Mouse (Mus musculus) kidney, adult 2 months (tissue): Measurements from ENCODE around the gene Ppp1r1b. TPM values are rescaled to one million over a fixed set of nuclear protein-coding genes. Genes with fewer than 3 reads are reported as not detected.

Experiments
- DNase-seq: peaks from one replicate; pipeline ENCODE4 v3.0.0; 2021
- H3K27ac ChIP-seq: fragments of 200-500 bp; 2 replicates; pipeline ENCODE4 v1.5.1; 2012; ENCODE audit warnings: low read depth, low read length, control low read depth, inconsistent platforms; ENCODE audit not compliant: insufficient read depth
- H3K27me3 ChIP-seq: fragments of 200-500 bp; replicated peaks from 2 replicates; pipeline ENCODE4 v1.6.1; 2012; ENCODE audit warnings: mild to moderate bottlenecking, moderate library complexity, low read length, inconsistent platforms; ENCODE audit not compliant: control insufficient read depth, insufficient read depth
- H3K36me3 ChIP-seq: fragments of 200-500 bp; 2 replicates; pipeline ENCODE4 v1.6.1; 2012; ENCODE audit warnings: mild to moderate bottlenecking, moderate library complexity, low read length, inconsistent platforms; ENCODE audit not compliant: control insufficient read depth, insufficient read depth
- H3K4me1 ChIP-seq: fragments of 200-500 bp; 2 replicates; pipeline ENCODE4 v1.6.1; 2011; ENCODE audit warnings: low read length; ENCODE audit not compliant: control insufficient read depth, insufficient read depth
- H3K4me3 ChIP-seq: fragments of 200-500 bp; 2 replicates; pipeline ENCODE4 v1.5.1; 2011; ENCODE audit warnings: mild to moderate bottlenecking, low read depth, low read length, control low read depth; ENCODE audit not compliant: insufficient read depth
- CTCF ChIP-seq: fragments of 200-500 bp; conservative IDR thresholded peaks from 2 replicates; pipeline ENCODE4 v1.5.1; 2011; ENCODE audit warnings: low read depth, mild to moderate bottlenecking, control low read depth, low read length, moderate library complexity, mixed read lengths; ENCODE audit not compliant: insufficient read depth, insufficient read length
- POLR2A ChIP-seq: fragments of 200-500 bp; IDR thresholded peaks from one replicate; pipeline ENCODE4 v1.6.1; 2011; ENCODE audit warnings: low read depth, low read length, control low read depth
- WGBS: fragments of 180-500 bp; shearing (Covaris S2); methylation state at CpG from one replicate; pipeline ENCODE4 v1.1.7; 2018; 5-methylcytosine and 5-hydroxymethylcytosine counted together
- polyA plus RNA-seq: library from polyadenylated mRNA; depleted of rRNA; stranded (reverse); fragments of >200 nt; gene quantifications from 2 replicates; pipeline ENCODE4 v1.2.3, GENCODE M21; 2012; rRNA removed

The Ppp1r1b gene
- polyA plus RNA-seq, 1 experiment, result 94.6 TPM

- Histone ChIP-seq H3K27me3 (no peaks in the 10 kb centered on the region), H3K4me1 (peaks cover 11% of the 10 kb centered on the region; the same call in 1 of the 2 replicates), H3K36me3 (no peaks in the 10 kb centered on the region), H3K27ac (peak within 1 kb of the TSS; percentile 100), H3K4me3 (peak within 1 kb of the TSS; percentile 98)
- WGBS, result 1% methylated on average over 40 of the region's 40 CpGs
- peak; percentile 25 for TF ChIP-seq POLR2A
- TF ChIP-seq CTCF, result no peak
- peak; percentile 94 for DNase-seq
Measured at GRCm38 (mm10) chr11:98400161-98400726, 52.0 kb downstream of the Ppp1r1b start, which contains the start of gene Pgap3. Gene Pgap3 (minus strand): TSS chr11:98400490.

- 22% methylated on average over 3 of the region's 3 CpGs for WGBS
- 0 out of 2 replicates have a peak overlapping the region, but pooled peaks have one; percentile 18 for H3K4me3 ChIP-seq
- H3K27me3 ChIP-seq, result no peaks in the 10 kb centered on the region
- peak; percentile 90 for DNase-seq
- no peaks in the 10 kb centered on the region for H3K36me3 ChIP-seq
- H3K4me1 ChIP-seq, result peaks cover 11% of the 10 kb centered on the region; the same call in 1 of the 2 replicates
- TF ChIP-seq POLR2A, result peak; percentile 62
- no peak for TF ChIP-seq CTCF
- peak overlapping the region; percentile 100 for H3K27ac ChIP-seq
Measured at GRCm38 (mm10) chr11:98400816-98401215, 52.6 kb downstream of the Ppp1r1b start.

GRCm38 (mm10) chr11:98406621-98407020, 58.4 kb downstream of the Ppp1r1b start:
- H3K27me3 ChIP-seq, result no peaks in the 10 kb centered on the region
- 63% methylated on average over 6 of the region's 6 CpGs for WGBS
- TF ChIP-seq POLR2A, result no peak
- no peak for TF ChIP-seq CTCF

More at GRCm38 (mm10) chr11:98406621-98407020, 58.4 kb downstream of the Ppp1r1b start:
- Histone ChIP-seq H3K4me1 (peaks cover 10% of the 10 kb centered on the region; the same call in 1 of the 2 replicates), H3K27ac (no peak overlapping the region), H3K4me3 (no peak overlapping the region), H3K36me3 (no peaks in the 10 kb centered on the region)
- peak; percentile 45 for DNase-seq

Other genes with a start within 250 kb of the Ppp1r1b start
- gene Fbxl20, start 198.0 kb upstream of the Ppp1r1b start, polyA plus RNA-seq, result 15.3 and 17.4 TPM in 2 replicates
- 11.8 and 13.0 TPM in 2 replicates for gene Med1, start 155.1 kb upstream of the Ppp1r1b start, polyA plus RNA-seq
- gene Cdk12, start 145.3 kb upstream of the Ppp1r1b start, polyA plus RNA-seq, result 11.4 and 12.0 TPM in 2 replicates
- gene Neurod2, start 18.8 kb upstream of the Ppp1r1b start, polyA plus RNA-seq, result not detected in 2 replicates
- gene Stard3, start 10.0 kb downstream of the Ppp1r1b start, polyA plus RNA-seq, result 59.1 and 74.9 TPM in 2 replicates
- gene Tcap, start 35.4 kb downstream of the Ppp1r1b start, polyA plus RNA-seq, result 0.56 and 33.0 TPM in 2 replicates
- gene Pnmt, start 38.0 kb downstream of the Ppp1r1b start, polyA plus RNA-seq, result not detected in 2 replicates
- gene Pgap3, start 52.1 kb downstream of the Ppp1r1b start, polyA plus RNA-seq, result 32.2 and 35.4 TPM in 2 replicates
- 44.8 and 55.9 TPM in 2 replicates for gene Erbb2, start 64.1 kb downstream of the Ppp1r1b start, polyA plus RNA-seq
- gene Mien1, start 90.6 kb downstream of the Ppp1r1b start, polyA plus RNA-seq, result 126 and 179 TPM in 2 replicates
- 143 and 160 TPM in 2 replicates for gene Grb7, start 98.0 kb downstream of the Ppp1r1b start, polyA plus RNA-seq
- gene Ikzf3, start 197.6 kb downstream of the Ppp1r1b start, polyA plus RNA-seq, result 0.58 and 3.9 TPM in 2 replicates
- gene Zpbp2, start 202.7 kb downstream of the Ppp1r1b start, polyA plus RNA-seq, result 0.26 and 0.34 TPM in 2 replicates
- 57.2 and 60.2 TPM in 2 replicates for gene Ormdl3, start 239.0 kb downstream of the Ppp1r1b start, polyA plus RNA-seq
- gene Lrrc3c, start 249.9 kb downstream of the Ppp1r1b start, polyA plus RNA-seq, result not detected in 2 replicates